Mouse (Mus musculus): ENCODE results near the gene Gpr1. TPM values are rescaled to one million over a fixed set of nuclear protein-coding genes. Genes with fewer than 3 reads are reported as not detected.
A peak's percentile ranks its signal among the peaks of the same experiment; 100 is the strongest.
"Not testable (repeated sequence)": the region's sequence is repeated elsewhere in the genome, so short reads cannot be mapped to it uniquely, and the experiment has no call there.

The Gpr1 gene
- polyA plus RNA-seq, 1 experiment from 2014 or later = 0.11 TPM

GRCm38 (mm10) chr1:63180122-63180521 lies 34.2 kb downstream of the Gpr1 start:
- H3K27me3 ChIP-seq (replicated peaks) = no peaks in the 10 kb centered on the region
- peaks cover 17% of the 10 kb centered on the region for H3K4me1 ChIP-seq (replicated peaks)
- H3K9ac ChIP-seq = no peak overlapping the region
- WGBS = 88% methylated on average over 4 of the region's 4 CpGs
- ATAC-seq (ENCODE audit: insufficient number of reproducible peaks, low FRiP score) = no peak
- H3K4me3 ChIP-seq = no peak overlapping the region
- peaks cover 27% of the 10 kb centered on the region for H3K36me3 ChIP-seq
- no peaks in the 10 kb centered on the region for H3K9me3 ChIP-seq (replicated peaks)
- no peak overlapping the region for H3K4me2 ChIP-seq
- no peak overlapping the region for H3K27ac ChIP-seq (ENCODE audit: poor library complexity, severe bottlenecking)

GRCm38 (mm10) chr1:63178308-63178707 lies 36.0 kb downstream of the Gpr1 start:
- peaks cover 22% of the 10 kb centered on the region for H3K4me1 ChIP-seq (replicated peaks)
- no peak for ATAC-seq (ENCODE audit: insufficient number of reproducible peaks, low FRiP score)
- no peak overlapping the region; the same call in 1 of the 2 replicates for H3K27ac ChIP-seq (ENCODE audit: poor library complexity, severe bottlenecking)
- peak overlapping the region; percentile 89 for H3K4me3 ChIP-seq
- no peaks in the 10 kb centered on the region for H3K27me3 ChIP-seq (replicated peaks)
- H3K9me3 ChIP-seq (replicated peaks) = no peaks in the 10 kb centered on the region
- peak overlapping the region; percentile 95 for H3K4me2 ChIP-seq
- peaks cover 30% of the 10 kb centered on the region for H3K36me3 ChIP-seq
- WGBS = 66% methylated on average over 3 of the region's 3 CpGs
- peak overlapping the region; percentile 98; the same call in 1 of the 2 replicates for H3K9ac ChIP-seq

- H3K4me1 ChIP-seq (replicated peaks) = peaks cover 22% of the 10 kb centered on the region
- H3K36me3 ChIP-seq = peaks cover 32% of the 10 kb centered on the region
- H3K4me2 ChIP-seq = peak within 1 kb of the TSS; percentile 95
- peak within 1 kb of the TSS; percentile 98 for H3K9ac ChIP-seq
- H3K4me3 ChIP-seq = peak within 1 kb of the TSS; percentile 89
- ATAC-seq (ENCODE audit: insufficient number of reproducible peaks, low FRiP score) = peak; percentile 89
- H3K27me3 ChIP-seq (replicated peaks) = no peaks in the 10 kb centered on the region
- WGBS = under 1% methylated on average over 72 of the region's 72 CpGs
- no peaks in the 10 kb centered on the region for H3K9me3 ChIP-seq (replicated peaks)
- peak within 1 kb of the TSS; percentile 94 for H3K27ac ChIP-seq (ENCODE audit: poor library complexity, severe bottlenecking)
Observed at GRCm38 (mm10) chr1:63176604-63177421, 37.5 kb downstream of the Gpr1 start, which contains the start of the genes Eef1b2 and Ndufs1. Eef1b2 (plus strand) TSS chr1:63176825. Ndufs1 (minus strand) TSS chr1:63176833.

- peak; percentile 43 for ATAC-seq (ENCODE audit: insufficient number of reproducible peaks, low FRiP score)
- under 1% methylated on average over 14 of the region's 14 CpGs for WGBS
- peak overlapping the region; percentile 94 for H3K27ac ChIP-seq (ENCODE audit: poor library complexity, severe bottlenecking)
- H3K4me2 ChIP-seq = peak overlapping the region; percentile 95
- H3K9me3 ChIP-seq (replicated peaks) = no peaks in the 10 kb centered on the region
- H3K36me3 ChIP-seq = peaks cover 34% of the 10 kb centered on the region
- H3K27me3 ChIP-seq (replicated peaks) = no peaks in the 10 kb centered on the region
- H3K4me3 ChIP-seq = peak overlapping the region; percentile 89
- H3K4me1 ChIP-seq (replicated peaks) = peaks cover 22% of the 10 kb centered on the region
- peak overlapping the region; percentile 98 for H3K9ac ChIP-seq
Observed at GRCm38 (mm10) chr1:63176259-63176603, 38.1 kb downstream of the Gpr1 start.

- H3K4me1 ChIP-seq (replicated peaks) = peaks cover 22% of the 10 kb centered on the region
- no peaks in the 10 kb centered on the region for H3K9me3 ChIP-seq (replicated peaks)
- H3K36me3 ChIP-seq = peaks cover 38% of the 10 kb centered on the region
- 8% methylated on average over 11 of the region's 11 CpGs for WGBS
- peak overlapping the region; percentile 94 for H3K27ac ChIP-seq (ENCODE audit: poor library complexity, severe bottlenecking)
- H3K4me2 ChIP-seq = peak overlapping the region; percentile 95
- H3K27me3 ChIP-seq (replicated peaks) = no peaks in the 10 kb centered on the region
- H3K9ac ChIP-seq = peak overlapping the region; percentile 98
- peak overlapping the region; percentile 89 for H3K4me3 ChIP-seq
- no peak for ATAC-seq (ENCODE audit: insufficient number of reproducible peaks, low FRiP score)
Observed at GRCm38 (mm10) chr1:63175853-63176252, 38.5 kb downstream of the Gpr1 start.

- Histone ChIP-seq H3K4me3 (no peak overlapping the region), H3K4me2 (no peak overlapping the region), H3K36me3 (peaks cover 65% of the 10 kb centered on the region), H3K27me3 (replicated peaks) (no peaks in the 10 kb centered on the region), H3K4me1 (replicated peaks) (no peaks in the 10 kb centered on the region), H3K27ac (ENCODE audit: poor library complexity, severe bottlenecking) (no peak overlapping the region), H3K9me3 (replicated peaks) (no peaks in the 10 kb centered on the region), H3K9ac (no peak overlapping the region)
- WGBS = 80% methylated on average over 2 of the region's 2 CpGs
- ATAC-seq (ENCODE audit: insufficient number of reproducible peaks, low FRiP score) = no peak
Observed at GRCm38 (mm10) chr1:63168638-63169037, 45.7 kb downstream of the Gpr1 start.

- Histone ChIP-seq H3K9me3 (replicated peaks) (no peaks in the 10 kb centered on the region), H3K4me3 (no peak overlapping the region), H3K9ac (no peak overlapping the region), H3K36me3 (peaks cover 58% of the 10 kb centered on the region), H3K27me3 (replicated peaks) (no peaks in the 10 kb centered on the region), H3K4me2 (no peak overlapping the region), H3K4me1 (replicated peaks) (no peaks in the 10 kb centered on the region), H3K27ac (ENCODE audit: poor library complexity, severe bottlenecking) (no peak overlapping the region)
- no peak for ATAC-seq (ENCODE audit: insufficient number of reproducible peaks, low FRiP score)
- 92% methylated on average over 13 of the region's 13 CpGs for WGBS
Observed at GRCm38 (mm10) chr1:63140231-63140630, 74.1 kb downstream of the Gpr1 start.

GRCm38 (mm10) chr1:63138586-63138985 lies 75.8 kb downstream of the Gpr1 start:
- not testable (repeated sequence) for ATAC-seq (ENCODE audit: insufficient number of reproducible peaks, low FRiP score); H3K4me3 ChIP-seq; H3K4me1 ChIP-seq (replicated peaks); H3K4me2 ChIP-seq; H3K9me3 ChIP-seq (replicated peaks); H3K27ac ChIP-seq (ENCODE audit: poor library complexity, severe bottlenecking); H3K9ac ChIP-seq; H3K27me3 ChIP-seq (replicated peaks)
- 96% methylated on average over 1 of the region's 1 CpGs for WGBS
- peaks cover 41% of the 10 kb centered on the region for H3K36me3 ChIP-seq

GRCm38 (mm10) chr1:63137971-63138370 lies 76.4 kb downstream of the Gpr1 start:
- no peak overlapping the region for H3K9ac ChIP-seq
- H3K4me1 ChIP-seq (replicated peaks) = no peaks in the 10 kb centered on the region
- no peak overlapping the region for H3K27ac ChIP-seq (ENCODE audit: poor library complexity, severe bottlenecking)
- H3K4me2 ChIP-seq = no peak overlapping the region
- H3K27me3 ChIP-seq (replicated peaks) = no peaks in the 10 kb centered on the region
- no peak for ATAC-seq (ENCODE audit: insufficient number of reproducible peaks, low FRiP score)
- WGBS = 81% methylated on average over 2 of the region's 2 CpGs
- H3K36me3 ChIP-seq = peaks cover 37% of the 10 kb centered on the region
- H3K4me3 ChIP-seq = no peak overlapping the region
- no peaks in the 10 kb centered on the region for H3K9me3 ChIP-seq (replicated peaks)

GRCm38 (mm10) chr1:63134530-63134929 lies 79.8 kb downstream of the Gpr1 start:
- Histone ChIP-seq H3K27ac (ENCODE audit: poor library complexity, severe bottlenecking) (no peak overlapping the region), H3K27me3 (replicated peaks) (no peaks in the 10 kb centered on the region), H3K4me1 (replicated peaks) (peaks cover 5% of the 10 kb centered on the region; the same call in 1 of the 2 replicates), H3K9me3 (replicated peaks) (no peaks in the 10 kb centered on the region), H3K9ac (no peak overlapping the region), H3K36me3 (peaks cover 14% of the 10 kb centered on the region), H3K4me2 (no peak overlapping the region), H3K4me3 (no peak overlapping the region)
- ATAC-seq (ENCODE audit: insufficient number of reproducible peaks, low FRiP score) = no peak
- WGBS = 77% methylated on average over 3 of the region's 3 CpGs

All from heart, embryonic 12.5 days (tissue).